Mouse (Mus musculus) kidney, adult 18-20 months (tissue): ENCODE data around the gene Cln5.
A peak's percentile ranks its signal among the peaks of the same experiment; 100 is the strongest.

Experiments used
- DNase-seq: peaks from one replicate; pipeline ENCODE4 v3.0.0; 2021

The Cln5 gene

GRCm38 (mm10) chr14:103078006-103078912 is 8.2 kb downstream of the Cln5 start:
- DNase-seq = no peak

- no peak for DNase-seq
Measured at GRCm38 (mm10) chr14:103079209-103079977, 9.4 kb downstream of the Cln5 start.

GRCm38 (mm10) chr14:103085840-103086533 is 16.0 kb downstream of the Cln5 start:
- DNase-seq = no peak

- no peak for DNase-seq
Measured at GRCm38 (mm10) chr14:103086671-103087324, 16.8 kb downstream of the Cln5 start.

- no peak for DNase-seq
Measured at GRCm38 (mm10) chr14:103087846-103088245, 17.8 kb downstream of the Cln5 start.

- DNase-seq = peak; percentile 47
Measured at GRCm38 (mm10) chr14:103088624-103089023, 18.6 kb downstream of the Cln5 start.

GRCm38 (mm10) chr14:103093236-103093635 is 23.2 kb downstream of the Cln5 start:
- no peak for DNase-seq

- no peak for DNase-seq
Measured at GRCm38 (mm10) chr14:103093670-103094069, 23.7 kb downstream of the Cln5 start.

GRCm38 (mm10) chr14:103095036-103095435 is 25.0 kb downstream of the Cln5 start:
- no peak for DNase-seq

GRCm38 (mm10) chr14:103095826-103096225 is 25.8 kb downstream of the Cln5 start:
- no peak for DNase-seq

GRCm38 (mm10) chr14:103096621-103097020 is 26.6 kb downstream of the Cln5 start:
- DNase-seq = no peak

GRCm38 (mm10) chr14:103098213-103098586 is 28.2 kb downstream of the Cln5 start:
- DNase-seq = no peak

GRCm38 (mm10) chr14:103098587-103099235 is 28.7 kb downstream of the Cln5 start:
- peak; percentile 87 for DNase-seq

GRCm38 (mm10) chr14:103099238-103099933 is 29.4 kb downstream of the Cln5 start, which contains the start of gene Fbxl3:
Gene Fbxl3, minus strand, starts transcription at chr14:103099566.
- DNase-seq = peak; percentile 95

GRCm38 (mm10) chr14:103100296-103100695 is 30.3 kb downstream of the Cln5 start:
- no peak for DNase-seq

- DNase-seq = no peak
Measured at GRCm38 (mm10) chr14:103101171-103101570, 31.2 kb downstream of the Cln5 start.

GRCm38 (mm10) chr14:103102246-103102645 is 32.2 kb downstream of the Cln5 start:
- DNase-seq = peak; percentile 52

GRCm38 (mm10) chr14:103102731-103103335 is 32.8 kb downstream of the Cln5 start:
- DNase-seq = no peak

- DNase-seq = no peak
Measured at GRCm38 (mm10) chr14:103106301-103106700, 36.3 kb downstream of the Cln5 start.

- no peak for DNase-seq
Measured at GRCm38 (mm10) chr14:103109971-103110370, 40.0 kb downstream of the Cln5 start.
